Mouse (Mus musculus): ENCODE data around the gene Gatad2a.

Gene Gatad2a

DNA sequence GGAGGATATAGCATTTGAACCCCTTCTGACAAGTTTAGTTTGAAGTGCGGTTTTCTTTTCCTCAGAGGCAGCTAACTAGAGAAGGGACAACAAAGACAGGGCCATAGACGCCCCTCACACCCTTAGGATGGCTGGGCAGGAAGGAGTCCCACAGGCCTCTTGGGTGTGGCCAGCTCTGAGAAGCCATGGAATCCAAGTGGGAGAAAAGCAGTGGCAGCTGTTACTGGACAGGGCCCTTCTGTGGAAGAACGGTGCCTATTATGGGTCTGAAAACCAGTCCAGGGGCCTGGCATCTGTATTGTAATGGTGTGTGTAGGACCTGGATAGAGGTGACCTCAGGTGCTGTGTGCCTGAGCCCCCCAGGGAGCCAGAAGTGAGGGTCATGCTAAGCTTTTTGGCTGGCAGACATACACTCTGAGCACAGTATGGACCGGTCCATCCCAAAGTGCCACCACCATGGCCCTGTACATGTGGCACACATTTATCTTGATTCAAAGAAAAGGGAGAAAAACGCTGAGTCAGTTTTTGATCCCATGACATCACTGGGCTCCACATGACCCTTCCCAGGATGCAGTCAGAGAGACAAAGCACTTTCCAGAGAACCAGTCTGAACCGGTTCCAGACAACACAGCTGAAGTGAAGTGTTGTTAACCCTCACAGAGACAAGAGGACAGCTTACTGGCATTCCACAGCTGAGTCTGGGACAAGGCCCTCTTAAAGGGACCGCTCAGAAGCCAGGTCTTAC, 60.0 kb downstream of the Gatad2a start:
- no peak for DNase-seq (ENCODE audit: low spot score in 2 of 2)

DNA sequence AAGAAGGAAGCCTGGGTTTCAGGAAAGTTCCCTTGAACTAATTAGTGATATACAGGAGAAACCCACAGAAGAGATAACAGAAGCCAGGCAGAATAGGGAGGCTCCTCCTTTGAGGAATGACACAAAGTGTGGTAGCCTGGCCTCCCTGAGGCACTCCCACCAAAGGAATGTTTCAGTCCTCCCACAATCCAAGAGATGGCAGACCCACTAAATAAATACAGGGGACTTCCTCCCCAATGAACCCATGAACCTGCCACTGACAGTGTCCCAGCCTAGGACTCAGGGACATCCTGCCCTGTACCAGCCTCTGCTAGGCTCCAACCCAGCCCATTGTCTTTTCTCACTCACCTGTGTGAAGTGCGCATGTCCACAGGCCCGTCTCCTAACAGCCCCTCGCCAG, 60.8 kb downstream of the Gatad2a start:
- no peak for DNase-seq (ENCODE audit: low spot score in 2 of 2)

DNA sequence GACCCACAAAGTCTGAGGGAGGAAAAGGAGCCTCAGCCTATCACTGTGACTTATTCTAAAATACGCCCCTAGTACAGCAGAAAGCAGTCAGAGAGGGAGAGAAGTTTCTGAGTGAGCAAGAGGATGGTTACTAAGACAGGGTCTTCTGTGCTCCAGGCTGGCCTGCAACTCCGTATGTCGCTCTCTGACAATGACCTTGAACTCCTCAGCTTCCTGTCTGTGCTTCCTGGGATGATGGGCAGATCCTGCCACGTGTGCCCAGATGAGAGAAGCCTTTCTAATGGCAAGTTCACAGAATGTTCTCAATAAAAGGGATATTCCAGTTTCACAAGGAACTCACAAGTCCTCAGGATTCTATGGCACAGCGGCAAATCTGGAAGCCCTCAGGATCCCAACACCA, 61.6 kb downstream of the Gatad2a start:
- no peak for DNase-seq (ENCODE audit: low spot score in 2 of 2)

DNA sequence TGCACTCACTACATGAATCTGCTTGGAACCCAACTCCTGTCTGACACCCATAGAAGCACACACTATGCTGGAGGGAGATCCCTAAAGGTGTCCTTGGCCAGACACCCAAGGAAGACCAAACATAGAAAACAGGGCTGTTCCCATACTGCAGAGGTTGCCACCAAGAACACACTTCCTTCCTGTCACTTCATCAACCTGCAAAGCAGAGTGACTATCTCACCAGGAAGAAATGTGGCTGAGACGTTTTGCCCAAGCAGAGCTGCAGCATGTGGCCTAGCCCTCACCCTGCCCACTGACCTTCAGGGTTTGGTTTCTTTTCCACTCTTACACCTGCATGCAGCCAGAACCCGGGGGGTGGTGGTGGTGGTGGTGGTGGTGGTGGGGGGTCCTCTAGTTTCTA, 62.4 kb downstream of the Gatad2a start:
- peak; percentile 28 to 60 for DNase-seq (ENCODE audit: low spot score in 2 of 2)

DNA sequence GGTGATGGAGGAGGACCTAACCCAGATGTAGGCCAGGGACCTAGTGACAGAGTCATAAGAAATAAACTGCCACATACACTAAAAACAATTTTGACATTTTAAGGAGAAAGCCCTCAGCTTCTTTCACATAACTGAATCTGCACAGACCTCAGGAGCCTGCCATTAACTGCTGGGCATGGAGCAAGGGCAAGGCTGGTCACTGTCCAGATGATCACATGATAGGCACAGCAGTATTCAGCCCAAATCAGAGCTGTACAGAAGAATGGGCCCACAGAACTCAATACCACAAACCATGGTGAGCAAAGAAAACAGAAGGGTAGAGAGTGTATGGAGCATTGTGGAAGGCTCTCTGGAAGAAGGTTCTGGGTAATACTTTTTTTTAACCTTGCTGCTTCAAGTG, 69.3 kb downstream of the Gatad2a start:
- DNase-seq (ENCODE audit: low spot score in 2 of 2): no peak

DNA sequence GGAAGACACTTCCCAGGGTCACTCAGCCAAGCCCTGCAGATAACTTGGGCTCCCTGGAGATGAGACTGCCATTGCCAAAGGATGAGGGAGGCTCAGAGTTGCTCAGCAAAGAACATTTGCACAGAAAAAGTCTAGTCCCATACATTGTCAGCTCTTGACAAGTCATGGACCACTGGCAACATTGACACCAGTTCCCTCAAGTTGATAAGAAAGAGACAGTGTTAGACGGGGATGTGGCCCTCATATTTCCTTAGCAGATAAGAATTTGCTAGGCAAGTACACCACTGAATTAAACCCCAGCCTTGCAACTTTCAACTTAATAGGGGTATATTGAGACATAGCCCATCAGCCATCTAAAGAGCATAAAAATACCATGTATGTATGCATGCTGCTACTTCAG, 72.2 kb downstream of the Gatad2a start:
- no peak for DNase-seq (ENCODE audit: low spot score in 2 of 2)

DNA sequence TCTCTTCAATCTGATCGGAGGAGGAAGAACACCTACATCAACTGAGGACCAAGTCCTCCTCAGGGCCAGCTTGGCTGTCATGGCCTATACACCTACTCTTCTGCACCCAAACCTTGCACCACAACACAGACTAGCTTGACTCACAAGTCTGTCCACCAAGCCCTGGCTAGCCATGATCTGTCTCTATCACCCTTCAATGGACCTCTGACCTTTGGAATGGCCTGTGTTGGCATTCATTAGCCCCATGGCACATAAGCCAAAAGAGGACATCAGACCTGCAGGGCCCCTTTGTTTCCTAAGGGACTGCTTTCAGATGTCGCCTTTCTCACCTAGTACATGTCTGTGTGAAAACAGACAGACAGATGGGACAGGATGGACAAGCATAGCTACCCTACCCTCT, 75.0 kb downstream of the Gatad2a start:
- DNase-seq (ENCODE audit: low spot score in 2 of 2): peak in 1 of 2 experiments; percentile 21

DNA sequence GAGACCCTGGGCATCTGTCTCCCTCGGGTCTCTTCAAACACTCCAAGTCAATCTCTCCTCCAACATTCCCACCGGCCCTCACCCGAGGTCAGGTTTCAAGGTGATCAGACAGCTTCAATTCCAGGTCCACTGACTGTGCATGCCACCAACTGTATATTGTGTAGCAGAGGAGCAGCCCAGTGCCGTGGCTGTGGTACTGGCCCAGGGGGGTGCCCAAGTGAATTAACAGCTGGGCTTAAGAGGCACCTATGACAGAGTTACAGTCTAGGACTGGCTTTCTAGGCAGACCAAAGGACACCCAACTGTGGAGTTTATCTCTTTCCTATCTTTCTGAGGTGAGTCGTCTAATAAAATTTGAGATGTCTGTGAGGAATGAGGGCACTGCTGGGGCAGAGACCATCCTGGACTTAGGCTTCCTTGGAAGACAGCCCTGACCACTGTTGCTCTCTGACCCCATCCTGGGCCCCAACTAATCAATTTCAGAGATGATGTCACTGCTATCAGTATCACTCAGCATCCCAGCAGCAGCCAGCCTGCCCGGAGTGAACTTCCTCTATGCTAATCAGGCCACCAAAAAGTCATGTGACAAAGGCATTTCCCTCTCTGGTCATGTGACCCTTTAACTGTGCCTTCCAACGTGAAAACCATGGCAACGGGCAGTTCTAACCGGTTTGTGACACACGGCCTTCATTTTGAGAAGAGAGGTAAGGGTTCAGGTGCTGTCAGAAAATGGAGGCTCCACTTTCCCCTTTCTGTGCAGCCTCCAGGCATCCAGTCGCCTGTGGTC, 76.1 kb downstream of the Gatad2a start:
- DNase-seq (ENCODE audit: low spot score in 2 of 2): peak; percentile 92 to 93

DNA sequence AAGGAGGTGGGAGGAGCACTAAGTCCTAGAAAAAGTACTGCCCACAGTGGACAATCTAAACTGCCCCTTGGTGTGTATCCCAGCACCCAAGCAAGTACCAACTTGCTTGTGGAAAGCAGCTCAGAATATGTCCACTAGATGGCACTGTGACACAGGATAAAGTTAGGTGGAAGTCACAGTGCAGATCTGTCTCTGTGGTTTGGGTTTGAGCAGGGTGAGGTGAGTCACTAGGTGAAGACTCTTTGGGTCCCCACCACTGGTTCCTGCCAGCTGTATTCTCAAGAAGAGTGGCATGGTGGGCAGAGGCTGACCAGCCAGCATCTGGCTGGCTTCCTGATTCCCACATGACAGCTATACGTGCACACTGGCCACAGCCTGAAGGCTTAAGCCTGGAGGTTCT, 77.2 kb downstream of the Gatad2a start:
- peak; percentile 89 to 90 for DNase-seq (ENCODE audit: low spot score in 2 of 2)

DNA sequence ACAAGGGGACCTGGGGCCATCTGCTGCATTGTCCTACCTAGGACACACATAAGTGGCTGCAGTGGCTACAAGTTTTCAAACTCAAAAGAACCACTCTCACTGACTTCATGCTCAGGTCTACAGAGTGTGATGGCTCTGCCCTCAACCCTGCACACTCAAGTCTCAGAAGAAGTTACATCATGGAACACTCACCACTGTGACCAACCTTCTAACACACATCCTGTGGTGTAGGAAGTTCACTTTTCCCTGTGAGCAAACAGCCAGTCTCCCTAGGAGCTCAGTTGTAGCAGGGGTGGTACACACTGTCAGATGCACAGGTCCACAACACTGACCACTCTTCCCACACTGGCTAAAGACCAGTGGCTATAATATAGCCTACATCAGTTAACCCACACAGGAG, 77.7 kb downstream of the Gatad2a start:
- peak in 1 of 2 experiments; percentile 20 for DNase-seq (ENCODE audit: low spot score in 2 of 2)

DNA sequence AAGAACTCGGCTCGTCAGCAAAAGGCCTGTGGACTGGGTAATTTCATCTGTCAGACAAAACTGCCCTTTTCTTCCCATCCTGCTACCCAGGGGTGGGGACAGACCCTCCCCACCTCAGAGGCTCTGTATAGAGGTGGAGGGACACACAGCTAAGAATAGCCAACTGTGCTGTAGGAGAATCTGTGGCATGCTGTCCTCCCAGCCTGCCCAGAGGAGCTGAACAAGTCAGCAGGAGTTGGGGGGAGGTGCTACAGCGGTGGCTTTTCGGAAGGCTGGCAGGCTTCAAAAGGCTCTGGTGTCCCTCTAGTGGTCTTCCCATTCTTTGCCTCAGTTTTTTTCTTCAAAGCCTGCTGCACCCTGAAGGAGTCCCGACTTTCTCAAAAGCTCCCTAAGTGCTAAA, 80.4 kb downstream of the Gatad2a start:
- DNase-seq (ENCODE audit: low spot score in 2 of 2): no peak

DNA sequence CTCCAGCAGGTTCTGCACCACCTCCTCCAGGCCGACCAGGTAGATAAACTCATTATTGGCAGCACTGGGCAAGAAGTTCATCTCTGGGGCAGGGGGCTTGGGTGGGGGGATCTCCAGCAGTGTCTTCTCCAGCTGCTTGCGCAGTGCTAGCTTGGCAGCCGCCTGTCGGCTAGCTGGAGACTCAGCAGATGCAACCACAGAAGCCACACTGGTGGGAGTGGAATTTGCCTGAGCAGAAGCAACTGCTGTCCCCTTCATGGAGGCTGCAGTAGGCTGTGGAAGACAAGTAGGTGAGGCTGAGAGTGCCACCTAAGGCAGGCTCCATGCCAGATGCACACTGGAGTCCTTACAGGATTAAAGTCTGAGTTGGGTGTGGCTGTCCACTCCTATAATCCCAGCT, 81.7 kb downstream of the Gatad2a start:
- no peak for DNase-seq (ENCODE audit: low spot score in 2 of 2)

DNA sequence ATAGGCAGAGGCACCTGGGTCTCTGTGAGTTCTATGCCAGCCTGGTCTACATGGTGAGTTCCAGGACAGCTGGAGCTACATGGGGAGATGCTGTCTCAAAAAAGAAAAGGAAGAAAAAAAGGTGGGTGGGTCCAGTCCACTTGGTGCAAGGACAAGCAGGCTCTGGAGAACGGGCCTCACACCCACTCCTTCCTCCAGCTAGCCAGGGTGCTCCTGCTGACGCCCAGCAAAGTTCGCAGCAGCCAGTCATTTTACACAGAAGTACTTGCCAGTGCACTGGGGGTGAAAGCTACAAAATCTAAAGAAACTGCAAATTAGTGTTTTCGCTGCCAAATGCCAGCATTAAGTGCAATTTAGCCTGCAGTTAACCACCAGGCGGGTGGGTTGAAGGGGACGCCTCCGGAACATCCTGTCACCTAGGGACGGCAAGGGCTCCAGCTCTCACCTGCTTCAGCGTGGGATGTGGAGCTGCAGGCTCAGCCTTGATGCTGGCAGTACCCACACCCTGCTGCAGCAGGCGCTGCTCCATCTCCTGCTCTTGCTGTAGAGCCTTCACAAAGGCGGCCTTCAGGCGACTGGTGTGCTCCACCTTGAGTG, 83.6 kb downstream of the Gatad2a start:
- no peak for DNase-seq (ENCODE audit: low spot score in 2 of 2)

DNA sequence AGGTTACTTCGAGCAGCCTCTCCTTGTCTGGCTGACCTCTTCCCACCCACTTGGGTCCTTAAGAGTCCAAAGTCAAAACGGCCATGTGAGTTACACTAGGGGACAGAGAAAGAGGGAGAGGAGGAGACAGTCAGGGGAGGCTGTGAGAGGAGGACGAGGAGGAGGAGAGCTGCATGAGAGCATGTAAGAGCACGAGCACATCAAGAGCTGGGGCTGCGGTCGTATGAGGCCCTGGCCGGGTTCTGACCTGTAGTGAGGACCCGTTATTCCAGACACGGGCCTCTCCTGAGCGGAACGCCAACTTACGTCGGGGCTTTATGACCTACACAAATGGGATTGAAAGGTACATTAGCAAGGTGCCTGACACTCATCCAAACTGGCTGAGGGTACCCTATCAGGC, 84.3 kb downstream of the Gatad2a start:
- DNase-seq (ENCODE audit: low spot score in 2 of 2): no peak

DNA sequence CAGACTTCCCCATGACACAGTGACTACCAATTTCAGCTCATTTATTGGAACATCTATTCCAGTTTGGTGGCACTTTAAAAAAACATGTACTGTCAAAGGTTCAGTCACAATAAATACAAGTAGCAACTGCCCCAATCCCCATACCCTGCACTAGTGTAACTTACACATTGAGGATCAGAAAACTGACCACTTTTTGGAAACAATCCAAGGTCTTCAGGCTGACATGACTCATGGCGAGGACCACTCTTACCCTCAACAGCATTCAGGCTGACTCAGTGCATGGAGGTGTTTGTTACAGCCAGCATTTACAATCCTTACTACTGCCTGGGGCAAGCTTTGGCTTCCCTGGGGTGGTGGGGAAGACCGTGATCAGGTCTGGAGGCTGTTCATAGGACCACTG, 89.1 kb downstream of the Gatad2a start:
- no peak for DNase-seq (ENCODE audit: low spot score in 2 of 2)

DNA sequence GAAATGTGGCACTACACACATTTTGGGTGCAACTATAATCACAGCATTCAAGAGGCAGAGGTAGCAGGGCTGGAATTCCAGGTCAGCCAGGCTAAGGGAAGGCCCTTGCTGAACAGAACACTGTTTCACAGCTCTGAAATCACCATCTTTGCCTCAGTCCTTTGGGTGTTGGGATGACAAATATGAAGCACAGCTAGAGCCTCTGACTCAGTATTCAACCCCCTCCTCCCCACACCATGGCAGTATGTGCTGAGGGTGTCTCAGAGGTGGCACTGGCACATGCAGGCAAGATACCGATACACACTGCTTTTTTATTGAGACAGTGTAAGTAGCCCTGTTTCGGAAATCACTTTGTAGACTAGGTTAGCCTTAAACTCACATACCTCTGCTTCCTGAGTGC, 89.9 kb downstream of the Gatad2a start:
- no peak for DNase-seq (ENCODE audit: low spot score in 2 of 2)

DNA sequence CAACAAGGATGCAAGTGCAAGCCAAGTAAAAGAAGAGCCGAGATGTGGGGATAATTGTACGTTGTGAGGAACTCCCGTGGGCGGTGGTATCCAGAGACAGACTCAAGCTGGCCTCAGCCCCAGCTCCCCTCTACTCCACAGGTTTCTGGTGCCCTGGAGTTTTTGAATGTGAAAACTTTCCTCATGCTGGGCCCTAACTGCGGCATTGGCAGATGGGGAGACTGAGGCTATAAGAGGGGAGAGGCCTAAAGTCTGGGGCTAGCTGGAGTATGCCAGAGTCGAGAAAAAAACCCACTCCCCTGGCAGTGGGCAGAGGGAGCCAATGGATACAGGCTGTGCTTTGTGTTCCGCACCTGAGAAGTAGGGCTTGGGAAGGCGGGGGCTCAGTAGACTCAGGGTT, 92.1 kb downstream of the Gatad2a start:
- DNase-seq (ENCODE audit: low spot score in 2 of 2): no peak

DNA sequence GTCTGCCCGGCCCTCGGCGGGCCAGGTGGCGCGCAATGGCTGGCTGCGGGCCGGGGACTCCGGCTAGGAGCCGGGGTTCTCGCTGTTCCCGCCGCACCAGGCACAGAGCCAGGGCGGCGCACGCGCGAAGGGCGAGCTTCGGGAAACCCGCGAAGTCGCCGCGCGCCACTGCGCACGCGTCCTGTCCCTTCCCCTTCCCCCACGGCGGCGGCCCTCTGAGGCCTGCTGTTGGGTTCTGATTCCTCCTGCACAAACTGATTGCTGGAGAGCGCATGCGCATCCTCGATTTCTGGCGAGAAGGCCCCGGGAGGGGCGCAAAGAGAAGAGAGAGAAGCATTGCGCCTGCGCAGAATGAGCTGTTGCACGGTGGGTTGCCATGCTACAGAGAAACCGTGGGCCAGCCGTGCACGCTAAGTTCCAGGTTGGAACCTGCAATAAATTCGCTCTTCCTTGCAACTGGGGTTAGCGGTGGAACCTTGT, 93.1 kb downstream of the Gatad2a start:
- peak; percentile 86 to 93 for DNase-seq (ENCODE audit: low spot score in 2 of 2)

DNA sequence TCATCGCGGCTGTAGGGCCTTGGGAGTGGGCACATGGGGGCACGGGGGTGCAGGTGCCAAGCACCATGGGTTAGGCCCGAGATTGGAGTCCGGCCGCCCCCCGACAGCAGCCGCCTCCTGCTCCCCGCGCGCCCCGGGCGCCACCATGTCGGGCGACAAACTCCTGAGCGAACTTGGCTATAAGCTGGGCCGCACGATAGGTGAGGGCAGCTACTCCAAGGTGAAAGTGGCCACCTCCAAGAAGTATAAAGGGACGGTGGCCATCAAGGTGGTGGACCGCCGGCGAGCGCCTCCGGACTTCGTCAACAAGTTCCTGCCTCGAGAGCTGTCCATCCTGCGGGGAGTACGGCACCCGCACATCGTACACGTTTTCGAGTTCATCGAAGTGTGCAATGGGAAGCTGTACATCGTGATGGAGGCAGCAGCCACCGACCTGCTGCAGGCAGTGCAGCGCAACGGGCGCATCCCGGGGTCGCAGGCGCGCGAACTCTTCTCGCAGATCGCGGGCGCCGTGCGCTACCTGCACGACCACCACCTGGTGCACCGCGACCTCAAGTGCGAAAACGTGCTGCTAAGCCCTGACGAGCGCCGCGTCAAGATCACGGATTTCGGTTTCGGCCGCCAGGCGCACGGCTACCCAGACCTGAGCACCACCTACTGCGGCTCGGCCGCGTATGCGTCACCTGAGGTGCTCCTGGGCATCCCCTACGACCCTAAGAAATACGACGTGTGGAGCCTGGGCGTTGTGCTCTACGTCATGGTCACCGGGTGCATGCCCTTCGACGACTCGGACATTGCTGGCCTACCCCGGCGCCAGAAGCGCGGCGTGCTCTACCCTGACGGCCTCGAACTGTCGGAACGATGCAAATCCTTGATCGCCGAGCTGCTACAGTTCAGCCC, 93.8 kb downstream of the Gatad2a start, which contains the start of the genes Tssk6, Ndufa13 and Yjefn3:
Gene Tssk6, plus strand, starts transcription at position 22 of the 900 bp plus-strand sequence.
Gene Ndufa13, minus strand, starts transcription at position 396 of the 900 bp plus-strand sequence.
Gene Yjefn3, minus strand, starts transcription at position 550 of the 900 bp plus-strand sequence.
- peak; percentile 83 to 87 for DNase-seq (ENCODE audit: low spot score in 2 of 2)

DNA sequence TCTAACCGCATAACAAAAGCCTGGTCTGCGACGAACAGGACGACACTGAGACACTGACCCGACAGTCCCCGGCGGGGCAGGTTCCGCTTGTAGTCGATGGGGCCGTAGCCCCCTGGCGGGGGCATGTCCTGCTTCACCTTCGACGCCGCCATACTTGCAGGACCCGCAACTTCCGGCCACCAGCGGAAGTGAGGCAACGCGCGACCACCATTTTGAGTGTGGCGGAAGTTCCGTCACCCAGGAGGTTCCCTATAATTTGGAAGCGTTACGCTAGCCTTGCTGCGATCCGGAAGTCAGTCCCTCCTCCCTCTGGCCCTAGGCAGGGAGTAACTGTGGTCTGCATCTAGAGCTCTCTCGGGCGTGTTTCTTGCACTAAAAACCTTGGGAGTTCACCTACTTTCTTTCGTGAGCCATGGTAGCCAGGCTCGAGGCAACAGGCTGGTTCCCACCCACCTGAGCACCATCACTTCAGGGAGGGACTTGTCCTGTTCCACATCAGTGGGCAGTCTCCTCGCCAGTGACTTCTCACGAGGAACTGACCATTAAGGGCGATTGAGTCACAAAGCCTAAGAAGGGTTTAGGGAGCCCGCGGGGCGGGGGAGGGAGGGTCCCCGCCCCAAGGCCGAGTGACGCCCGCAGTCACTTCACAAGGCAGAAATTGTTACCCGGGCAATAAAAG, 94.6 kb downstream of the Gatad2a start:
- DNase-seq (ENCODE audit: low spot score in 2 of 2): peak; percentile 96

Measured in natural killer cell, adult 2 months (primary cell).